Mouse (Mus musculus) forebrain, embryonic 15.5 days (tissue): ENCODE results near the gene Ifnl3. TPM values are rescaled to one million over a fixed set of nuclear protein-coding genes. Genes with fewer than 3 reads are reported as not detected.
"Not testable (repeated sequence)": the region's sequence is repeated elsewhere in the genome, so short reads cannot be mapped to it uniquely, and the experiment has no call there.

Experiments
- ATAC-seq: fragments of 200-750 bp; cut with Nextera tagmentation; replicated peaks from 2 replicates; pipeline ENCODE4 v1.8.0; 2017; ENCODE audit warnings: mild to moderate bottlenecking, moderate TSS enrichment, moderate library complexity
- H3K27ac ChIP-seq: fragments of 300-500 bp; sonication (generic); replicated peaks from 2 replicates; pipeline ENCODE4 v1.5.1; 2015; ENCODE audit warnings: mild to moderate bottlenecking, inconsistent platforms
- H3K27me3 ChIP-seq: fragments of 300-500 bp; sonication (generic); 2 replicates; pipeline ENCODE4 v1.6.1; 2015; ENCODE audit warnings: inconsistent platforms
- H3K36me3 ChIP-seq: fragments of 300-500 bp; sonication (generic); 2 replicates; pipeline ENCODE4 v1.6.1; 2015; ENCODE audit warnings: mild to moderate bottlenecking, inconsistent platforms
- H3K4me1 ChIP-seq: fragments of 300-500 bp; sonication (generic); 2 replicates; pipeline ENCODE4 v1.6.1; 2015; ENCODE audit warnings: inconsistent platforms
- H3K4me2 ChIP-seq: fragments of 300-500 bp; sonication (generic); replicated peaks from 2 replicates; pipeline ENCODE4 v1.6.1; 2015; ENCODE audit warnings: mild to moderate bottlenecking, inconsistent platforms
- H3K4me3 ChIP-seq: fragments of 300-500 bp; sonication (generic); 2 replicates; pipeline ENCODE4 v1.5.1; 2015; ENCODE audit warnings: mild to moderate bottlenecking, inconsistent platforms
- H3K9ac ChIP-seq: fragments of 300-500 bp; sonication (generic); replicated peaks from 2 replicates; pipeline ENCODE4 v1.6.1; 2015; ENCODE audit warnings: mild to moderate bottlenecking, inconsistent platforms
- H3K9me3 ChIP-seq: fragments of 300-500 bp; sonication (generic); 2 replicates; pipeline ENCODE4 v1.6.1; 2016; ENCODE audit warnings: inconsistent platforms
- WGBS: fragments of 180-500 bp; shearing (Covaris S2); methylation state at CpG from one replicate; pipeline ENCODE4 v1.1.7; 2015; ENCODE audit warnings: mixed read lengths; 5-methylcytosine and 5-hydroxymethylcytosine counted together
- polyA plus RNA-seq: library from polyadenylated mRNA; unstranded; fragments of >200 nt; fragmentation: Nextera tagmentation; extraction: Ambion mirVana; gene quantifications from 2 replicates; pipeline ENCODE4 v1.2.1, GENCODE M21; 2015

Gene Ifnl3
- not detected in 2 replicates for polyA plus RNA-seq

GRCm38 (mm10) chr7:28522536-28522935 lies at the start of gene Ifnl3:
Gene Ifnl3 (plus strand): TSS chr7:28522836.
- H3K27me3 ChIP-seq, H3K4me1 ChIP-seq, ATAC-seq, H3K4me3 ChIP-seq, H3K4me2 ChIP-seq, H3K27ac ChIP-seq, H3K9me3 ChIP-seq, H3K9ac ChIP-seq, H3K36me3 ChIP-seq: not testable (repeated sequence)
- WGBS = 89% methylated on average over 5 of the region's 6 CpGs

GRCm38 (mm10) chr7:28476191-28476590 lies 46.4 kb upstream of the Ifnl3 start:
- H3K4me1 ChIP-seq = no peaks in the 10 kb centered on the region
- H3K9me3 ChIP-seq = no peaks in the 10 kb centered on the region
- no peak overlapping the region for H3K4me3 ChIP-seq
- H3K9ac ChIP-seq = no peak overlapping the region
- H3K4me2 ChIP-seq = no peak overlapping the region
- 93% methylated on average over 6 of the region's 6 CpGs for WGBS
- H3K27me3 ChIP-seq = no peaks in the 10 kb centered on the region
- H3K36me3 ChIP-seq = no peaks in the 10 kb centered on the region
- no peak for ATAC-seq
- H3K27ac ChIP-seq = no peak overlapping the region

- Histone ChIP-seq H3K27ac (no peak overlapping the region), H3K9me3 (no peaks in the 10 kb centered on the region), H3K4me3 (no peak overlapping the region), H3K36me3 (no peaks in the 10 kb centered on the region), H3K4me1 (no peaks in the 10 kb centered on the region), H3K9ac (no peak overlapping the region), H3K4me2 (no peak overlapping the region), H3K27me3 (no peaks in the 10 kb centered on the region)
- ATAC-seq = no peak
- WGBS = 95% methylated on average over 5 of the region's 5 CpGs
Observed at GRCm38 (mm10) chr7:28477363-28477762, 45.3 kb upstream of the Ifnl3 start.

GRCm38 (mm10) chr7:28478854-28479253 lies 43.8 kb upstream of the Ifnl3 start:
- 10% methylated on average over 8 of the region's 8 CpGs for WGBS
- Histone ChIP-seq H3K4me3 (no peak overlapping the region), H3K27me3 (no peaks in the 10 kb centered on the region), H3K27ac (no peak overlapping the region), H3K4me1 (no peaks in the 10 kb centered on the region), H3K4me2 (no peak overlapping the region), H3K9me3 (no peaks in the 10 kb centered on the region), H3K9ac (no peak overlapping the region), H3K36me3 (no peaks in the 10 kb centered on the region)
- ATAC-seq = no peak

- Histone ChIP-seq H3K9ac (no peak overlapping the region), H3K9me3 (no peaks in the 10 kb centered on the region), H3K36me3 (no peaks in the 10 kb centered on the region), H3K27ac (no peak overlapping the region), H3K4me2 (no peak overlapping the region), H3K4me1 (no peaks in the 10 kb centered on the region), H3K4me3 (no peak overlapping the region), H3K27me3 (peaks cover 4% of the 10 kb centered on the region; the same call in 1 of the 2 replicates)
- no peak for ATAC-seq
- 84% methylated on average over 11 of the region's 11 CpGs for WGBS
Observed at GRCm38 (mm10) chr7:28482854-28483253, 39.8 kb upstream of the Ifnl3 start.

- no peaks in the 10 kb centered on the region for H3K36me3 ChIP-seq
- H3K27me3 ChIP-seq = peaks cover 4% of the 10 kb centered on the region; the same call in 1 of the 2 replicates
- H3K4me2 ChIP-seq = no peak overlapping the region
- H3K4me3 ChIP-seq = no peak overlapping the region
- no peaks in the 10 kb centered on the region for H3K9me3 ChIP-seq
- 61% methylated on average over 4 of the region's 4 CpGs for WGBS
- H3K9ac ChIP-seq = no peak overlapping the region
- H3K4me1 ChIP-seq = no peaks in the 10 kb centered on the region
- ATAC-seq = no peak
- no peak overlapping the region for H3K27ac ChIP-seq
Observed at GRCm38 (mm10) chr7:28484192-28484591, 38.4 kb upstream of the Ifnl3 start.

GRCm38 (mm10) chr7:28488030-28488491 lies 34.6 kb upstream of the Ifnl3 start:
- 1% methylated on average over 16 of the region's 16 CpGs for WGBS
- Histone ChIP-seq H3K27me3 (peaks cover 4% of the 10 kb centered on the region; the same call in 1 of the 2 replicates), H3K4me1 (no peaks in the 10 kb centered on the region), H3K4me3 (peak overlapping the region; percentile 7; the same call in 1 of the 2 replicates), H3K9me3 (no peaks in the 10 kb centered on the region), H3K36me3 (no peaks in the 10 kb centered on the region), H3K4me2 (peak overlapping the region; percentile 36), H3K9ac (no peak overlapping the region), H3K27ac (no peak overlapping the region)
- no peak for ATAC-seq

- Histone ChIP-seq H3K4me1 (no peaks in the 10 kb centered on the region), H3K9me3 (no peaks in the 10 kb centered on the region), H3K9ac (no peak overlapping the region), H3K27ac (no peak overlapping the region), H3K4me2 (no peak overlapping the region), H3K27me3 (peaks cover 4% of the 10 kb centered on the region; the same call in 1 of the 2 replicates), H3K36me3 (no peaks in the 10 kb centered on the region), H3K4me3 (no peak overlapping the region)
- 3% methylated on average over 10 of the region's 10 CpGs for WGBS
- ATAC-seq = no peak
Observed at GRCm38 (mm10) chr7:28490410-28490809, 32.2 kb upstream of the Ifnl3 start.

GRCm38 (mm10) chr7:28490903-28491302 lies 31.7 kb upstream of the Ifnl3 start:
- H3K27ac ChIP-seq = no peak overlapping the region
- H3K4me3 ChIP-seq = no peak overlapping the region
- no peak overlapping the region for H3K4me2 ChIP-seq
- H3K9me3 ChIP-seq = no peaks in the 10 kb centered on the region
- ATAC-seq = no peak
- H3K27me3 ChIP-seq = peaks cover 4% of the 10 kb centered on the region; the same call in 1 of the 2 replicates
- 34% methylated on average over 14 of the region's 14 CpGs for WGBS
- H3K9ac ChIP-seq = no peak overlapping the region
- no peaks in the 10 kb centered on the region for H3K36me3 ChIP-seq
- H3K4me1 ChIP-seq = no peaks in the 10 kb centered on the region

GRCm38 (mm10) chr7:28492310-28492709 lies 30.3 kb upstream of the Ifnl3 start:
- 84% methylated on average over 8 of the region's 8 CpGs for WGBS

GRCm38 (mm10) chr7:28495426-28495825 lies 27.2 kb upstream of the Ifnl3 start:
- Histone ChIP-seq H3K27ac (no peak overlapping the region), H3K9ac (no peak overlapping the region), H3K36me3 (no peaks in the 10 kb centered on the region), H3K9me3 (no peaks in the 10 kb centered on the region), H3K4me3 (no peak overlapping the region), H3K4me1 (no peaks in the 10 kb centered on the region), H3K27me3 (no peaks in the 10 kb centered on the region), H3K4me2 (no peak overlapping the region)
- 68% methylated on average over 11 of the region's 11 CpGs for WGBS
- no peak for ATAC-seq

More at GRCm38 (mm10) chr7:28492310-28492709, 30.3 kb upstream of the Ifnl3 start:
- H3K4me3 ChIP-seq = no peak overlapping the region
- H3K27me3 ChIP-seq = peaks cover 3% of the 10 kb centered on the region; the same call in 1 of the 2 replicates
- H3K9me3 ChIP-seq = no peaks in the 10 kb centered on the region
- H3K36me3 ChIP-seq = no peaks in the 10 kb centered on the region
- no peak overlapping the region for H3K9ac ChIP-seq
- no peak for ATAC-seq
- no peak overlapping the region for H3K27ac ChIP-seq
- H3K4me2 ChIP-seq = no peak overlapping the region
- H3K4me1 ChIP-seq = no peaks in the 10 kb centered on the region

- H3K36me3 ChIP-seq = no peaks in the 10 kb centered on the region
Observed at GRCm38 (mm10) chr7:28505585-28505984, 17.1 kb upstream of the Ifnl3 start.

GRCm38 (mm10) chr7:28509121-28509520 lies 13.5 kb upstream of the Ifnl3 start:
- 61% methylated on average over 2 of the region's 2 CpGs for WGBS
- H3K9me3 ChIP-seq, H3K4me1 ChIP-seq, H3K27ac ChIP-seq, H3K4me3 ChIP-seq, ATAC-seq, H3K9ac ChIP-seq, H3K4me2 ChIP-seq, H3K27me3 ChIP-seq, H3K36me3 ChIP-seq: not testable (repeated sequence)

More at GRCm38 (mm10) chr7:28505585-28505984, 17.1 kb upstream of the Ifnl3 start:
- no peak overlapping the region for H3K9ac ChIP-seq
- no peak overlapping the region for H3K4me3 ChIP-seq
- no peak overlapping the region for H3K27ac ChIP-seq
- no peaks in the 10 kb centered on the region for H3K27me3 ChIP-seq
- no peak overlapping the region for H3K4me2 ChIP-seq
- ATAC-seq = no peak
- 5% methylated on average over 5 of the region's 5 CpGs for WGBS
- H3K9me3 ChIP-seq = no peaks in the 10 kb centered on the region
- no peaks in the 10 kb centered on the region for H3K4me1 ChIP-seq
